Mouse (Mus musculus) ES-Bruce4 (cell line): ENCODE measurements around the gene Dhx34. TPM values are rescaled to one million over a fixed set of nuclear protein-coding genes. Genes with fewer than 3 reads are reported as not detected.

Source experiments
- H3K27ac ChIP-seq: 2 replicates; pipeline ENCODE4 v1.5.1; 2012; ENCODE audit warnings: low read length, inconsistent platforms; ENCODE audit not compliant: insufficient read depth
- H3K27me3 ChIP-seq: 2 replicates; pipeline ENCODE4 v1.6.1; 2012; ENCODE audit warnings: mild to moderate bottlenecking, low read length, inconsistent platforms; ENCODE audit not compliant: control insufficient read depth, poor library complexity, insufficient read depth, severe bottlenecking
- H3K36me3 ChIP-seq: 2 replicates; pipeline ENCODE4 v1.6.1; 2012; ENCODE audit warnings: inconsistent platforms, mild to moderate bottlenecking, low read length, moderate library complexity; ENCODE audit not compliant: control insufficient read depth, poor library complexity, insufficient read depth, severe bottlenecking
- H3K4me1 ChIP-seq: one replicate; pipeline ENCODE4 v1.8.1; 2011; ENCODE audit warnings: low read length; ENCODE audit not compliant: control insufficient read depth, insufficient read depth
- H3K4me3 ChIP-seq: 2 replicates; pipeline ENCODE4 v1.5.1; 2011; ENCODE audit warnings: low read depth, mild to moderate bottlenecking, low read length
- H3K9ac ChIP-seq: 2 replicates; pipeline ENCODE4 v1.6.1; 2012; ENCODE audit warnings: low read depth, mild to moderate bottlenecking, inconsistent platforms; ENCODE audit not compliant: poor library complexity, severe bottlenecking
- H3K9me3 ChIP-seq: replicated peaks from 2 replicates; pipeline ENCODE4 v1.6.1; 2012; ENCODE audit warnings: mild to moderate bottlenecking, low read length, inconsistent platforms; ENCODE audit not compliant: control insufficient read depth, poor library complexity, insufficient read depth, severe bottlenecking
- CTCF ChIP-seq: IDR thresholded peaks from one replicate; pipeline ENCODE4 v1.8.1; 2011; ENCODE audit warnings: low read depth, low read length
- EP300 ChIP-seq: IDR thresholded peaks from 2 replicates; pipeline ENCODE4 v1.6.1; 2011; ENCODE audit warnings: low read depth, low read length; ENCODE audit not compliant: insufficient read depth
- POLR2A ChIP-seq: IDR thresholded peaks from one replicate; pipeline ENCODE4 v1.8.1; 2011; ENCODE audit warnings: low read length; ENCODE audit not compliant: insufficient read depth
- polyA plus RNA-seq: library from polyadenylated mRNA; stranded (reverse); fragments of >200 nt; gene quantifications from 2 replicates; pipeline ENCODE4 v1.2.4, GENCODE M21; 2011; ENCODE audit warnings: low read depth; ENCODE audit not compliant: missing spikeins, insufficient read depth, insufficient read length

The Dhx34 gene
- polyA plus RNA-seq, 1 experiment: 11.6 TPM

GRCm38 (mm10) chr7:16162036-16162435 lies 59.8 kb downstream of the Dhx34 start:
- Histone ChIP-seq H3K27me3 (no peaks in the 10 kb centered on the region), H3K27ac (no peak overlapping the region), H3K4me3 (no peak overlapping the region), H3K36me3 (no peaks in the 10 kb centered on the region), H3K9ac (no peak overlapping the region), H3K4me1 (no peaks in the 10 kb centered on the region), H3K9me3 (no peaks in the 10 kb centered on the region)
- no peak for TF ChIP-seq CTCF
- no peak for TF ChIP-seq POLR2A
- no peak for TF ChIP-seq EP300

- no peak overlapping the region for H3K27ac ChIP-seq
- no peaks in the 10 kb centered on the region for H3K36me3 ChIP-seq
- H3K4me3 ChIP-seq: no peak overlapping the region
- no peak overlapping the region for H3K9ac ChIP-seq
- no peaks in the 10 kb centered on the region for H3K9me3 ChIP-seq
- H3K4me1 ChIP-seq: no peaks in the 10 kb centered on the region
- TF ChIP-seq POLR2A: no peak
- no peak for TF ChIP-seq EP300
- TF ChIP-seq CTCF: no peak
- H3K27me3 ChIP-seq: no peaks in the 10 kb centered on the region
Measured at GRCm38 (mm10) chr7:16161302-16161701, 60.5 kb downstream of the Dhx34 start.

GRCm38 (mm10) chr7:16160702-16161101 lies 61.1 kb downstream of the Dhx34 start:
- Histone ChIP-seq H3K9me3 (no peaks in the 10 kb centered on the region), H3K4me1 (no peaks in the 10 kb centered on the region), H3K9ac (no peak overlapping the region), H3K27me3 (no peaks in the 10 kb centered on the region), H3K27ac (no peak overlapping the region), H3K36me3 (no peaks in the 10 kb centered on the region), H3K4me3 (no peak overlapping the region)
- TF ChIP-seq EP300: no peak
- no peak for TF ChIP-seq POLR2A
- TF ChIP-seq CTCF: no peak

GRCm38 (mm10) chr7:16158735-16159134 lies 63.1 kb downstream of the Dhx34 start:
- Histone ChIP-seq H3K9ac (0 out of 2 replicates have a peak overlapping the region, but pooled peaks have one; percentile 3), H3K27me3 (no peaks in the 10 kb centered on the region), H3K9me3 (no peaks in the 10 kb centered on the region), H3K36me3 (no peaks in the 10 kb centered on the region), H3K27ac (no peak overlapping the region), H3K4me1 (no peaks in the 10 kb centered on the region), H3K4me3 (peak overlapping the region; percentile 42)
- TF ChIP-seq EP300 (no peak), POLR2A (no peak), CTCF (no peak)

- H3K4me3 ChIP-seq: no peak overlapping the region
- H3K9ac ChIP-seq: no peak overlapping the region
- H3K27me3 ChIP-seq: no peaks in the 10 kb centered on the region
- no peaks in the 10 kb centered on the region for H3K36me3 ChIP-seq
- TF ChIP-seq POLR2A: no peak
- TF ChIP-seq EP300: no peak
- TF ChIP-seq CTCF: no peak
- H3K9me3 ChIP-seq: no peaks in the 10 kb centered on the region
- H3K27ac ChIP-seq: no peak overlapping the region
- H3K4me1 ChIP-seq: peaks cover 2% of the 10 kb centered on the region
Measured at GRCm38 (mm10) chr7:16156105-16156714, 65.6 kb downstream of the Dhx34 start.

- peaks cover 2% of the 10 kb centered on the region for H3K4me1 ChIP-seq
- no peak overlapping the region for H3K27ac ChIP-seq
- TF ChIP-seq POLR2A: no peak
- no peak for TF ChIP-seq CTCF
- no peak for TF ChIP-seq EP300
- H3K4me3 ChIP-seq: no peak overlapping the region
- H3K36me3 ChIP-seq: no peaks in the 10 kb centered on the region
- H3K9me3 ChIP-seq: no peaks in the 10 kb centered on the region
- H3K27me3 ChIP-seq: no peaks in the 10 kb centered on the region
- no peak overlapping the region for H3K9ac ChIP-seq
Measured at GRCm38 (mm10) chr7:16155132-16155872, 66.5 kb downstream of the Dhx34 start.
